Mouse (Mus musculus) heart, adult 9 months (tissue): Measurements from ENCODE around the gene Tor2a.
A peak's percentile ranks its signal among the peaks of the same experiment; 100 is the strongest.

Experiments
- DNase-seq, 2 experiments: peaks; one replicate each; pipeline ENCODE4 v3.0.0; 2022; ENCODE audit warnings: low spot score in 2 of 2

Gene Tor2a

GRCm38 (mm10) chr2:32757056-32757845 is at the start of gene Tor2a:
Tor2a (plus strand) TSS chr2:32757234.
- peak; percentile 98 for DNase-seq

GRCm38 (mm10) chr2:32708643-32709042 is 48.4 kb upstream of the Tor2a start:
- no peak for DNase-seq

DNA sequence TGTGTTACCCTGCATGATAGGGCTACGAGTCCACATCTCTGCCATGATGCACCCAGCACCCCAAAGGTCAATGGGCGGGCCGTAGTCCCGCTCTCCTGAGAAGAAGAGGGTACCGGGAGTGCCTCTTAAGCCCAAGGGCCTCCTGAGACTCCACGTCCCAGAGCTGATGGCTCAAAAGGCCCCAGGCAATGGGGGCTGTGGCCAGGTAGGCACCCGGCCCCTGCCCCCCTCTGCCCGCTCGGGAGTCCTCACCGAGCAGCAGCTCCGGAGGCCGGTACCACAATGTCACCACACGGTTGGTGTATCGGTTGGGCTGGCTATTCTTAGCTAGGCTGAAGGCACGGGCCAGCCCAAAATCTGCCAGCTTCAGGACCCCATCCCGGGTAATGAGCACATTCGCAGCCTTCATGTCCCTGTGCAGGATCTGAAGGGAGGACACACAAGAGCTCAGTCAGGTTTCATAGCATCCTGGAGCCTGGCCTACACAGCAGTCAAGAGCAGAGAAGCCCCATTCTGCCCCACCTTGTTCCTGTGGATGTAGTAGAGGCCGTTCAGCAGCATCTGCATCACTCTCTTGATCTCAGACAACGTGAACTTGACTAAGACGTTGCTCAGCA is 47.4 kb upstream of the Tor2a start:
- no peak for DNase-seq

DNA sequence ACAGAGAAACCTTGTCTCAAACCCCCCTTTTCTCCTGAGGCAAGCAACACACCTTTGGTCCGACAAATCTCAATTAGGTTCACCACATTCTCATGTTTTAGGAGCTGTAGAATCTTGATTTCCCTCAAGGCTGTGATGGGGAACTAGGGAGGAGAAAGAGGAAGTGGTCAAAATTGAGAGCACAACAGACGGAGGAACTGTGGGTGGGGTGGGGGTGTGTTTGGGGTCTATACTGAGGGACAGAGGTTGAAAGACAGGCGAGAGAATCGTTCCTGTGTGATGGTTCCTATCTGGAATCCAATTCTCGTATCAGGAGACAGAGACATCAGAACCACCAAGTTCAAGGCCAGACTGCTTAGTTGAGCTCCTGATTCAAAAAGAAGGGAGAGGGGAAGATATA is 46.6 kb upstream of the Tor2a start:
- no peak for DNase-seq

DNA sequence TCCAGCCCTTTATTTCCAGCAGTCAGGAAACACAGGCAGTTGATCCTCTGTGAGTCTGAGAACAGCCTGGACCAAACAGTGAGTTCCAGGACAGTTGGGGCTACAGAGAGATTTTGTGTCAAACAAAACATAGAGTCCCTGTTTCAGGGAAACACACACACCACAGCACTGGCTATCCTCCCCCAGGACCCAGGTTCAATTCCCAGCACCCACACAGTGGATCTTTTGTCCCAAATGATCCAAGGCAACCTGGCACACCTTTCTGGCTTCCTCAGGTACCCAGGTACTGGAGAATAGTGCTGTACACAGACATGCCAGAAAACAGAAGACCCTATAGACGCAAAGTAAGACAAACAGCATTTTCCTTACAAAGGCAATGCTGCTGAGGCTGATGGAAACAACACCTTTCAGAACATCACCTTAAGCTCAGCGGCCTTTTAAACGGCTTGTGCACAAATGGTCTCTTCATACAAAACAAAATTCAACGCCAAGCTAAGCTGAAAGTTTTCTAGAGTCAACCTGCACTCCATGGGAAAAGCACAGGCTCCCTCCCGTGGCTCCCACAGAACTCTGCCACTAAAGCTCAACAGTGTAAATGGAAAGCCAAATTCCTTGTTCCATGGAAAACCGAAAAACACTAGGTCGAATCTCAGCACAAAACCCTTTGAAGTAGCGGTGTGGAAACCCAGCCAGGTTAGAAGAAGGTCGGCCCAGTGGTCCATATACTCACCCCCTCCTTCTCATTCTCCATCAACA is 45.6 kb upstream of the Tor2a start:
- DNase-seq: no peak

- DNase-seq: peak; percentile 80 to 83
These were observed 44.9 kb upstream of the Tor2a start for GRCm38 (mm10) chr2:32712108-32712551.

DNA sequence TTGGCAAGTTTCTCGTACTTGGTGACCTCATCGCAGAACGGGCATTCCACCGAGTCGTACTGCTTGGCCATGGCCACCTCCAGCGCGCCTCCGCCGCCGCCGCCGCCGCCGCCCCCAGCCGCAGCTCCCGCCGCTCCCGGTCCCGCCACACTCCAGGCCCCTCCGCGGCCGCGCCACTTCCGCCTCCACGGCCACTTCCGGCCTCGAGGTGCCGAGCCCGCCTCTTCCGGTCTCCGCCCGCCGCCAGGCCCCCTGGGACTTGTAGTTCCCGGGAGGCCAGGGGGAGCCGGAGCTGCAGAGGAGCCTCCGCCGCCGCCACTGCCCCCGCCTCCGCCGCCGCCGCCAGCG is 44.5 kb upstream of the Tor2a start:
- DNase-seq: peak; percentile 93 to 94

DNA sequence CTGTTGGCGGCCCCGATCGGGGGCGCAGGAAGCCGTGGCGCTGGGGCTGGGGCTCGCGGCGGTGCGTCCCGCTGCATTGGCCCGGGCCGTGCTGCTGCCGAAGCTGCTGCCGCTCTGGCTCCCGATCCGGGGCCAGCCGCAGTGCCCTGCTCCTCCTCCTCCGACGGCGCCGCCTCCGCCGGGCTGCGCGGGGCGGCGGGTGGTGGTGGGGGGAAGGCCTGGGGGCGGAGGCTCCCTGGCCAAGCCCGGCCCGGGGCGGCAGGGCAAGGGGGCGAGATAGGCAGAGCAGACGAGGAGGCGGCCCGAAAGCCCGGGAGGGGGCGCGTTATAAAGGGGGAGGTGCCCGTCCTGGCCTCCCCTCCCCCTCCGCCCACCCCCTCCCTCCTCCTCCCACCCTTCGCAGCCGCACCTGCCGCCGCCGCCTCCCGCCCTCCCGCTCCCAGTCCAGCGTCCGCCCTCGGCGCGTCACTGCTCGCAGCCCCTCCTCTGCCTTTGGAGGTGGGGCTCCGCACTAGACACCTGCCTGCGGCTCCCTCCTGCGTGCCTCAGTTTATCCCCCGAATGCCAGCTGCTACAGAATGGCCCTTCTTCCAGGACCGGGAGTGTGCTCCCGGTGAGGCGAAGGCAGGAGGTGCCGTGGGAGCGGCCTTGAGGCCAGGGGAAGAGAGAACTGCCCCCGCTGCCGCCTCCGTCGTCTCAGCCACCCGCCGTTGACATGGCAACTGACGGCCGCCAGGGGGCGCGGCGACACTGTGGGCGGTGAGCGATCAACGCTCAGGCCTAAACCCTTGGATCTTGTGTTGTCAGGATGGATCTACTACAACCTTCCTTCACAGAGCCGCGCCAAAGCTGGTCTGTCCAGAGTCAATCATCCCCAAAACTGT is 43.9 kb upstream of the Tor2a start, which contains the start of gene Cdk9:
Gene Cdk9, minus strand, starts transcription at position 143 of the 884 bp plus-strand sequence.
- peak; percentile 91 to 95 for DNase-seq

GRCm38 (mm10) chr2:32714117-32714986 is 42.7 kb upstream of the Tor2a start:
- DNase-seq: no peak

- DNase-seq: peak; percentile 63 to 71
These were observed 42.0 kb upstream of the Tor2a start for GRCm38 (mm10) chr2:32714987-32715425.

DNA sequence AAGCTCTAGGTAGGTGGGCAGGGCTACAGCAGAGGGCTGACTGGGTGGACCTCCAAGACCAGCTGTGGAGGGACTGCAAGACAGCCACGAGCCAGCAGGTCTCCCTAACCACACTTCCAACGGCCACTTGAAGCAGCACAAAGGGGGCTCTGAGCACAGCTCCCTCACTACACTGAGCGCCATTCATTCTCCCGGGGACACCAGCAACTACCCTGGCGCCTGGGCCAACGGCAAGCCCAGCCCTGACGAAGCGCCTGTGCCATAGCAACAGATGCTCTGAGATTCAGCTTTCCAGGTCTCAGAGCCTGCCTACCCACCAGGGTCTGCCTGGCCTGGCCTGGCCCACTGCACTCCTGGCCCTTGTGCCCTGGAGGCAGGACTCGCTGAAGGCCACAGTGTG is 38.3 kb upstream of the Tor2a start:
- no peak for DNase-seq

- no peak for DNase-seq
These were observed 37.0 kb upstream of the Tor2a start for GRCm38 (mm10) chr2:32720053-32720452.

DNA sequence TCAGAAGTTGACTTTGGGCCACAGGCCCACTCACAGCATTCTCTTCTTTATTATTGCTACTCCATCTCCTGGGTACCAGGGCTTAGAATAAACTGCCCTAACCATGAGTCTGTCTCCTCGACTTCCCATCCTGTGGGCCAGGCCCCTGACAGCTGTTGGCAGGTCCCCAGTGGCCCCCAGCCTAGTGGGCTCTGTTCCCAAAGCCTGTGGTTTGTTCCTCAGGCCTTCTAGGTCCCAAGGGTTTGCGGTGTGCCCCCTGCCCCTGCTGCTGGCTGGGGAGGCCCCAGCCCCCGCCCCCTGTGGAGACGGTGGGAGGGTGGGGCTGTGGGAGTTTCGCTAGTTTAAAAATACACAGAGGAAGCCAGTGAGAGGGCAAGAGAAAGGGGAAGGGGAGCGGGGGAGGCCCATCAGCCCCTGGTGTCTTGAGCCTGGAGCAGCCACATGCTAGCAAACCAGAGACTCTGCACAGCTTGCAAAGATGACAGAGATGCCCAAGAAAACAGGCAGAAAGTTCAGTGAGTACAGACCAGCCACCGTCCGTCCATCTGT is 36.3 kb upstream of the Tor2a start, which contains the start of gene Sh2d3c:
Gene Sh2d3c, plus strand, starts transcription at position 375 of the 549 bp plus-strand sequence.
- no peak for DNase-seq

DNA sequence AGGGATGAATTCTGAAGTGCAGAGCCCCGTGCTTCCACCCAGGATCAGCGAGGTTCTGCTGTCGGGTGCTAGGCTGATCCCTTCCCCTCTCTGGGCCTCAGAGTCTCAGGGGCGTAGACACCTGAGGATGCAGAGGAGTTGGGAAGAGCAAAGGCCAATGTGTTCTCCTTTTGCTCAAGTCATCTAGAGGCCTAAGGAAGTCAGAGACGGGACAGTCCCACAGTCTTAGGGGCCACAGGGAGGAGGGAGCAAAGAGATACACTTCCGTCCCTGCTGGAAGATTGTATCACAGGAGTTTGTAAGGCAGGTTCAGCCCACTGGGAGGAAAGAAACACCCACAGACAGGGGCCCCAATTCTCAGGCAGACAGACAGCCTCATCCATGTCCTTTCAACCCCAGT is 35.0 kb upstream of the Tor2a start:
- DNase-seq: no peak

GRCm38 (mm10) chr2:32722581-32722980 is 34.5 kb upstream of the Tor2a start:
- DNase-seq: no peak

- no peak for DNase-seq
These were observed 32.9 kb upstream of the Tor2a start for GRCm38 (mm10) chr2:32724149-32724548.

DNA sequence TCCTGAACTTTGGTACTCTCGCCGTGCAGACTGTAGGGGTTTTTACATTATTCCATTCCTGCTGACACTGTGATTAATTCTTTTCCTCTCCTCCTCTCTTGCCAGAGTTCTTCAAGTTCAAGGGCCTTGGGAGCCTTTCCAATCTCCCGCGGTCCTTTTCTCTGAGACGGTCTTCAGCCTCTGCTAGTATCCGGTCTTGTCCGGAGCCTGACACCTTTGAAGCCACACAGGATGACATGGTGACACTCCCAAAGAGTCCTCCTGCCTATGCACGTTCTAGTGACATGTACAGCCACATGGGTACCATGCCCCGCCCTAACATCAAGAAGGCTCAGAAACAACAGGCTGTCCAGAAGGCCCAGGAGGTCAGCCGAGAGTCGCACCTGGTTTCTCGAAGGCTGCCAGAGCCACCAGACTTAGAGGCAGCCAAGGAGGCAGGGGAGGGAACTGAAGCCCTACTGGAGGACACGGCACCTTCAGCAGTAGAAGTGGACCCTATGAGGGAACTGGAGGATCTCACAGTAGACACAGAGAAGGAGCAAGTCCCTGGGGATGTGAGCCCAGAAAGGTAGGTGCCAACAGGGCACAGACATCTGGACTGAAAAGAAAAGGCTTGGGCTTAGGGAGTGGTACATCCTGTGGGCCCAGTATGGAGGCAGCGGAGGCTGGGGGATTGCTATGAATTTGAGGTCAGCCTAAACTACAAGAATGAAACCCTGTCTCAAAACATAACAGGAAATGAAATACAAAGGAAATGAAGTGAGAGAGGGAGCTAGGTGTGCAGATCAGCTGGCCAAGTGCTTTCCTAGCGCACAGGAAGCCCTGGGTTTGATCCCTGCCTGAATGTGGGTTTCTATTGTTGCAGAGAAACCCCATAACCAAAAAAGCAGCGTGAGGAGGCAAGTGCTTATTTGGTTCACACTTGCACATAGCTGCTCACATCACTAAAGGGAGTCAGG is 31.9 kb upstream of the Tor2a start:
- DNase-seq: no peak

DNA sequence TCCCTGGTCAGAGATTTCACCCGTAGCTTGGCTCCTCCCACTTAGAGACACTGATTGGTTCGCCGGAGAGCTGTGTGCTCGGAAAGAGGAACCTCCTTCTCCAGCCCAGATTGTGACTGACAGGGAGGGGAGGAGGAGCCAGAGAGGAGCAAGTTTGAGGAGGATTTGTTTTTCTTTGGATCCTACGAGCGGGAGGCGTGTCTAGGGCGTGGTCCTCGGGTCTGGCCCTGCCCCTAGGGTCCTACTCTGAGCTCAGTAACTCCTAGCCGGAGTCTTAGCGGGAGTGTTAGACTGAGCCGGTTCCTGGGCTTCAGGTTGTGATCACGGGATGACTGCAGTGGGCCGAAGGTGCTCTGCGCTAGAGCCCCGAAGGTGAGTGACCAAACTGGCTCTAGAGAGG is 29.6 kb upstream of the Tor2a start:
- DNase-seq: peak; percentile 98

DNA sequence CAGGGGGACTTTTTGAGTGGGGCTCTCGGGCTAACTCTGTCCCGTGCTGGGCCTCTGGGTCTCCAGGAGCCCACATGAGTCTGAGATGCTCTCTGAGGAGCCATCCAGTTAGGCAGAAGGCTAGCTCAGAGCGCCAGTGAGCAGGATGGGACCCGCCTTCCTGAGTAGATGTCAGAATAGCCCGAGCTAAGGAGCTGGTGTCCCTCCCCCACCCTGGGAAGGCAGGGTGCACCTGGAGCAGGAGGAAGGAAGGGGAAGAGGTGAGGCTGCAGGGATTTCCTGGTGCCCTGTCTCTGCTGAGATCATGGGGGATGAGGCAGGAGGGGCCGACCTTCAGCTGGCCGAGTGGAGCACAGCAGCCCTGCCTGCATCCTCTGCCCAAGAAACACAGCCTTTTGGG is 28.6 kb upstream of the Tor2a start:
- DNase-seq: peak; percentile 74 to 91
